Mouse (Mus musculus) urinary bladder, postnatal 14 days (tissue): ENCODE measurements around the gene St6galnac4.
A peak's percentile ranks its signal among the peaks of the same experiment; 100 is the strongest.

ENCODE experiments used
- DNase-seq: peaks from one replicate; pipeline ENCODE4 v3.0.0; 2021; ENCODE audit warnings: low spot score

St6galnac4 gene

GRCm38 (mm10) chr2:32601417-32602065, 14.6 kb downstream of the St6galnac4 start:
- DNase-seq, result peak; percentile 61

- DNase-seq, result peak; percentile 91
Measured at GRCm38 (mm10) chr2:32602600-32603054, 15.7 kb downstream of the St6galnac4 start.

GRCm38 (mm10) chr2:32604631-32605030, 17.7 kb downstream of the St6galnac4 start:
- DNase-seq, result no peak

GRCm38 (mm10) chr2:32606161-32607142, 19.6 kb downstream of the St6galnac4 start:
- DNase-seq, result peak; percentile 86

GRCm38 (mm10) chr2:32607262-32607947, 20.5 kb downstream of the St6galnac4 start:
- no peak for DNase-seq

GRCm38 (mm10) chr2:32608141-32608777, 21.4 kb downstream of the St6galnac4 start:
- peak; percentile 62 for DNase-seq

- DNase-seq, result no peak
Measured at GRCm38 (mm10) chr2:32608778-32609435, 22.0 kb downstream of the St6galnac4 start.

GRCm38 (mm10) chr2:32610610-32611229, 23.8 kb downstream of the St6galnac4 start:
- no peak for DNase-seq

GRCm38 (mm10) chr2:32612274-32612673, 25.4 kb downstream of the St6galnac4 start:
- DNase-seq, result no peak

- DNase-seq, result no peak
Measured at GRCm38 (mm10) chr2:32617109-32617508, 30.2 kb downstream of the St6galnac4 start.

- DNase-seq, result no peak
Measured at GRCm38 (mm10) chr2:32617601-32618000, 30.7 kb downstream of the St6galnac4 start.

- DNase-seq, result no peak
Measured at GRCm38 (mm10) chr2:32618051-32618450, 31.2 kb downstream of the St6galnac4 start.

GRCm38 (mm10) chr2:32620682-32621516, 34.0 kb downstream of the St6galnac4 start:
- no peak for DNase-seq

- no peak for DNase-seq
Measured at GRCm38 (mm10) chr2:32621517-32621859, 34.6 kb downstream of the St6galnac4 start, which contains the start of gene Ak1. Gene Ak1, plus strand, starts transcription at chr2:32621758.

GRCm38 (mm10) chr2:32624111-32624748, 37.3 kb downstream of the St6galnac4 start:
- no peak for DNase-seq

- peak; percentile 75 for DNase-seq
Measured at GRCm38 (mm10) chr2:32625212-32625872, 38.4 kb downstream of the St6galnac4 start.

- no peak for DNase-seq
Measured at GRCm38 (mm10) chr2:32625873-32626694, 39.2 kb downstream of the St6galnac4 start.
